Comparison of ENCODE assay signal across 8 mouse cellular contexts in the genomic region with DNA sequence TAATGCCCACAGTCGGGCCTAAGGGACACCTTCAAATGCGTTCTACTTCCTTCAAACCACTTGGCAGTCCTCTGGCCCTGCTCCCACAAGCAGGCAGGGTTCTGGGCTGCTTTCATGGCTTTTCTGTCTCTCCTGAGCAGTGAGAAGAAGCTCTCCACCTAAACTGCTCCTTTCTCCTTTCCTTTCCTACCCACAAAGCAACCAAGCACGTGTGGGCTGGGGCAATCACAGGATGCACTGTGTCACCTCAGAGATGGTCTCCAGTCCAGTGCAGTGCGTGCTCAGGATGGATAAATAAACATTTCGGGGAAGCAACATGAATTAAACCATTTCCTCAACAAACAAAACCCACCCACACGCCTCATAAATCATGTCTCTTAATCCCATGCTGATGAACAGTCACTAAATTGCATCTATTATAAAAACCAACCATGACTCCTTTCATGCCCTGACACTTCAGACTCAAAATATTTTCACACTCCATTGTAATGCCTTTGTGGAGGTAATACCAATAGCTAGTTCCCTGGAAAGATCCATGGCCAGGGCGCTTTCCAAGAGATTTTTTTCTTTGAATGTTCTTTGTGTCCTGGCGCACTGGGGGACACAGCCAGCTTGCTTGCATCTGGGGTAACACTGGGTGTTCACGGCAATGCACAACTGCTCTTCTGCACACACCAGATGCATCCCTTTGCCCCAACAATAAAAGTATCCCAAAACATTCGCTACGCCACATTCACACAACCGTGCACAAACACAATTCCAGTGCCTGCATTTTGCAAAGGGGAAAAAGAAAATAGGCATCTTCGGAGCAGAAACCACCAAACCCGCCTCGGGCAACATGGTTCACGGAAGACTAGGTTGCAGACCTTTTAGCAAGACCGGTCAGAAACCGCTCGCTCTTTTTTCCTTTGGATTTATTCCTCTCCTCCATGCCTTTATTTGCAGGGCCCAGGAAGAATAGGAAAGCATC. TPM values are rescaled to one million over a fixed set of nuclear protein-coding genes. Genes with fewer than 3 reads are reported as not detected.
A peak's percentile ranks its signal among the peaks of the same experiment; 100 is the strongest.
DNase-seq lines count a peak whose midpoint lies in the region; ATAC-seq and TF ChIP-seq lines count a peak whose summit lies in the region.

No protein-coding gene starts in this region.

- peak overlapping the region; percentile 77 for H3K9ac ChIP-seq in intestine, postnatal 0 days (ENCODE audit: low read depth, low read length)

- no peaks in the 10 kb centered on the region for H3K79me2 ChIP-seq in myocyte (ENCODE audit: control insufficient read depth, insufficient read depth)

- H3K27me3 ChIP-seq in cerebellum, adult 2 months (ENCODE audit: control insufficient read depth, insufficient read depth, low read length), result no peaks in the 10 kb centered on the region
- H3K27me3 ChIP-seq in intestine, postnatal 0 days (replicated peaks; ENCODE audit: control insufficient read depth, insufficient read depth, low read length), result no peaks in the 10 kb centered on the region
- H3K27me3 ChIP-seq in myocyte (ENCODE audit: control insufficient read depth, insufficient read depth, insufficient read length), result no peaks in the 10 kb centered on the region

- TF ChIP-seq CTCF in cerebellum, adult 2 months (IDR thresholded peaks at IDR 0.05; ENCODE audit: borderline replicate concordance, insufficient read depth, low read depth, low read length), result no peak
- no peak for TF ChIP-seq CTCF in intestine, postnatal 0 days (IDR thresholded peaks at IDR 0.05; ENCODE audit: low read depth)

- no peaks in the 10 kb centered on the region for H3K36me3 ChIP-seq in intestine, postnatal 0 days (ENCODE audit: control insufficient read depth, insufficient read depth)
- no peaks in the 10 kb centered on the region for H3K36me3 ChIP-seq in myocyte (ENCODE audit: control insufficient read depth, insufficient read depth)

- peak overlapping the region; percentile 76; the same call in 1 of the 2 replicates for H3K27ac ChIP-seq in cerebellum, adult 2 months (ENCODE audit: insufficient read depth, low read length)
- no peak overlapping the region for H3K27ac ChIP-seq in intestine, postnatal 0 days (ENCODE audit: low read depth, low read length)

- WGBS in cerebellum, adult 2 months, result 7% methylated on average over 19 of the region's 19 CpGs
- WGBS in intestine, postnatal 0 days, result 14% methylated on average over 19 of the region's 19 CpGs

- no peak for ATAC-seq in intestine, postnatal 0 days

- no peaks in the 10 kb centered on the region for H3K9me3 ChIP-seq in intestine, postnatal 0 days (ENCODE audit: control insufficient read depth)

- peak overlapping the region; percentile 71 for H3K4me3 ChIP-seq in cerebellum, adult 2 months (replicated peaks; ENCODE audit: insufficient read depth, low read depth, low read length)
- peak overlapping the region; percentile 75 for H3K4me3 ChIP-seq in intestine, postnatal 0 days (ENCODE audit: low read depth, low read length)
- peak overlapping the region; percentile 24 for H3K4me3 ChIP-seq in myocyte

- H3K4me1 ChIP-seq in cerebellum, adult 2 months (ENCODE audit: control insufficient read depth, insufficient read depth, low read length), result peaks cover 14% of the 10 kb centered on the region; the same call in 1 of the 2 replicates
- no peaks in the 10 kb centered on the region; the same call in 1 of the 2 replicates for H3K4me1 ChIP-seq in intestine, postnatal 0 days (replicated peaks; ENCODE audit: control insufficient read depth, insufficient read depth, low read length)

- peak in 1 of 2 experiments; percentile 29 for DNase-seq in cerebellum, adult 2 months
- DNase-seq in cerebellum, adult 9-11 months, result no peak
- DNase-seq in thymus, postnatal 4 days, result peak; percentile 19
- no peak for DNase-seq in thymus, adult 18-20 months
- DNase-seq in urinary bladder, adult 2 months (ENCODE audit: low spot score), result no peak
- no peak for DNase-seq in ovary, postnatal 14 days (ENCODE audit: low spot score)

- peak overlapping the region; percentile 37 for H3ac ChIP-seq in myocyte (ENCODE audit: control insufficient read depth, insufficient read length)

- no peak for TF ChIP-seq POLR2A in cerebellum, adult 2 months (IDR thresholded peaks at IDR 0.05; ENCODE audit: borderline replicate concordance, insufficient read depth, low read length)
- TF ChIP-seq POLR2A in myocyte (IDR thresholded peaks at IDR 0.05; ENCODE audit: insufficient read length, low read depth), result no peak

- peak overlapping the region; percentile 100 for H3K4me2 ChIP-seq in intestine, postnatal 0 days (replicated peaks; ENCODE audit: low read depth)
- peak overlapping the region; percentile 93 for H3K4me2 ChIP-seq in myocyte (ENCODE audit: low read depth)

TF ChIP-seq in myocyte, 11 proteins besides CTCF, POLR2A, EP300 and RAD21:
- no peak for TF ChIP-seq TCF12 (IDR thresholded peaks at IDR 0.05; ENCODE audit: insufficient read depth, poor library complexity, severe bottlenecking)
- no peak for TF ChIP-seq USF1 (IDR thresholded peaks at IDR 0.05; ENCODE audit: low read depth)
- no peak for TF ChIP-seq REST (IDR thresholded peaks at IDR 0.05; ENCODE audit: insufficient read depth, insufficient read length)
- no peak for TF ChIP-seq SRF (IDR thresholded peaks at IDR 0.05; ENCODE audit: control insufficient read depth, insufficient read length, low read depth)
- no peak for TF ChIP-seq POLR2AphosphoS2 (IDR thresholded peaks at IDR 0.05; ENCODE audit: insufficient read length, low read depth)
- no peak for TF ChIP-seq MAX (IDR thresholded peaks at IDR 0.05; ENCODE audit: low read depth)
- TF ChIP-seq MYOD1 (IDR thresholded peaks at IDR 0.05; ENCODE audit: control insufficient read depth in 1 of 3, insufficient read length in 2 of 3, low read depth in 2 of 3), result no peak
- TF ChIP-seq CEBPB (IDR thresholded peaks at IDR 0.05; ENCODE audit: insufficient read depth, poor library complexity, severe bottlenecking), result no peak
- TF ChIP-seq TCF3 (IDR thresholded peaks at IDR 0.05; ENCODE audit: insufficient read length, low read depth), result no peak
TF ChIP-seq in myocyte: peak in this region for 0.

RNA-seq across cellular contexts. Expression of a gene that starts 0.8 kb away (rescaled TPM):
- 15.9 TPM in 2 replicates for polyA plus RNA-seq in cerebellum, adult 2 months (2012; rRNA removed)
- polyA plus RNA-seq in intestine, postnatal 0 days (2015; fragmentation: Nextera tagmentation; extraction: Ambion mirVana), result 0.52 and 0.58 TPM in 2 replicates
- 0.77 TPM for polyA plus RNA-seq in myocyte (2012; fragmentation: generic; extraction: Trizol)
- 3.5 and 5.4 TPM in 2 replicates for polyA plus RNA-seq in urinary bladder, adult 2 months (2012; rRNA removed)

RNA-seq across cellular contexts. Expression of a gene that starts 46.0 kb away (rescaled TPM):
- polyA plus RNA-seq in cerebellum, adult 2 months (2012; rRNA removed), result 2.9 and 3.1 TPM in 2 replicates
- 1.6 TPM in 2 replicates for polyA plus RNA-seq in intestine, postnatal 0 days (2015; fragmentation: Nextera tagmentation; extraction: Ambion mirVana)
- 0.92 TPM for polyA plus RNA-seq in myocyte (2012; fragmentation: generic; extraction: Trizol)
- 6.9 and 7.5 TPM in 2 replicates for polyA plus RNA-seq in urinary bladder, adult 2 months (2012; rRNA removed)

Comparison
In these comparisons a context has a peak if more than half of its experiments do, and no peak if none do; other contexts are left out.
1. H3K4me3 ChIP-seq: peak in every context shown above with its lines; median percentile 75 in intestine, postnatal 0 days; 71 in cerebellum, adult 2 months; 24 in myocyte.